Mouse (Mus musculus) CD8-positive naive resting alpha-beta T cell, adult 2 months (primary cell): ENCODE data around the gene Il17d.

Experiments
- DNase-seq, 2 experiments: peaks; one replicate each; pipeline ENCODE4 v3.0.0; 2022; ENCODE audit warnings: low read depth in 2 of 2, low spot score in 2 of 2

The Il17d gene

DNA sequence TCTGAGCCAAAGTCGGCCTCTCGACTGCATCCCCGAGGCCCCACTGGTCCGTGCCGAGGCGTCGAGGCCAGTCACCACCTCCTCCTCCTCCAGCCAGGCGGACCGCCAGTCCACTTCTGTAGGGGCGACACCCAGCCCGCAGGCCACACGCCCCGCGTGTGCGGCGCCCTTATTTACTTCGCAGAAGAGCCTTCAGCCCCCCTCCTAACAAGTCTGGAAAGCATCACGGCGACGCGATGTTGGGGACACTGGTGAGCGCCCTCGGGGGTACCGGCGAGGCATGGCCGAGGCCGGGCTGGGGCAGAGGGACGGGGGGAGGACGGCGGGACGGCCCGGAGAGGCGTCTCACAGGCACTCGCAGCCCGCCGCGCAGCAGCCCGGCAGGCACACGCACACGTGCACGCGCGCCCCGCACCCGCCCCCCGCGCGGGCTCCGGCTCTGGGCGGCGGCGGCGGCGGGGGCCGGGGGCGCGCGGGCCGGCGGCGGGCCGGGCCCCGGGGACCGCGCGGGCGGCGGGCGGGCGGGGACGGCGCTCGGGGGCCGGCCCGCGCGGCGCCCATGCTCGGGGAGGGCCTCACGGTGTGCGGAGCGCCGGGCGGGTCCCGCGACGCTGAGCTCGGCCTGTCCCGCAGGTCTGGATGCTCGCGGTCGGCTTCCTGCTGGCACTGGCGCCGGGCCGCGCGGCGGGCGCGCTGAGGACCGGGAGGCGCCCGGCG, at the start of gene Il17d:
Gene Il17d, plus strand, starts transcription at position 107 of the 717 bp plus-strand sequence.
- DNase-seq: no peak

DNA sequence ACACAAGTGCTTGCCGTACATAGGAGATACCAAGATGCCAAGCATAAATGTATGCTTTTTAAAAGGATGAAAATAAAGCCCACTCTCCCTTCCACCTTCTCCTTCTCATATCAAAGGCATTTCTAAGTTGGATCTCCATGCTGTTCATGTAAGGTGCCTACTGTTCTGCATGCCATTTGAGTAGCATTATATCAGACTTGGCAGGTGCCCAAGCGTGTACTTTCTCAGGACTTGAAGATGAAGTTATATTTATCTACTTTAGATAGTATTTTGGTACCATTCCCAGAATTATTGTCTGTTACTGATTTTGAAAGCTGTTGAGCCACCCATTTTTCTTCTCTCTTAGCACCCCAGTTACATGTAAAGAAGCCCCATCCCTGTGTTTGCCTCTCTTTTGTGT, 49.5 kb upstream of the Il17d start:
- DNase-seq: no peak

DNA sequence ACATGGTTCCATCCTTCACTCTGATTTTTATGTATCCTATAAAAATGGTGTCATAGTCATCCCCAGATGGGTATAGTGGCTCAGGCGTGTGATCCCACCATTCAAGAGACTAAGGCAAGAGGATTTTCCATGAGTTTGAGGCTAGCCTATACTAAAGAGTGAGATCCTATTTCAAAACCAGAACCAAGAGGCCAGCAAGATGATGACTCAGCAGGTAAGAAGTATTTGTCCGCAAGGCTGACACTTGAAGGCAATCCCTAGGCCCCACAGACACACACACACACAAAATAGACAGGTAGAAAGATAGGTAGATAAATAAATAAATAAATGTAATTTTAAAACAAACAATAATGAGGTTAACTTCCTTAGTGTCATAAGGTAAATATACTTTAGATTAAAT, 42.3 kb upstream of the Il17d start:
- no peak for DNase-seq

DNA sequence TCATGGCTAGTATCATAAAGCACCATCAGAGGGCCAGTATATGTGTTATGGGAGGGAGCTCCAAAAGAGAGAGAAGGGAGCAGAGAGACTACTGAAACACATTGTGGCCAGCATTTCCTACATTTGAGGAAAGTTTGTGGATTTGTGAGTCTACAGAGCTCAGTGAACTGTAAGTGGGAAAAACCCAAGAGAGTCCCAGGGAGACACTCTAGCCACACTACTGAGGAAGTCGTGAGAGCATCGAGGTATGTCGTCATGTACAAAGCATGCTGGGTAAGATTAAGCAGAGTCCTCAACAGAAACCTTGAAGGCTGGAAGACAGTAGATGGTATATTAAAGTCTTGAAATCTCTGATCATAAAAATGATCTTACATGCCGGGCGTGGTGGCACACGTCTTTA, 40.4 kb upstream of the Il17d start:
- DNase-seq: no peak

DNA sequence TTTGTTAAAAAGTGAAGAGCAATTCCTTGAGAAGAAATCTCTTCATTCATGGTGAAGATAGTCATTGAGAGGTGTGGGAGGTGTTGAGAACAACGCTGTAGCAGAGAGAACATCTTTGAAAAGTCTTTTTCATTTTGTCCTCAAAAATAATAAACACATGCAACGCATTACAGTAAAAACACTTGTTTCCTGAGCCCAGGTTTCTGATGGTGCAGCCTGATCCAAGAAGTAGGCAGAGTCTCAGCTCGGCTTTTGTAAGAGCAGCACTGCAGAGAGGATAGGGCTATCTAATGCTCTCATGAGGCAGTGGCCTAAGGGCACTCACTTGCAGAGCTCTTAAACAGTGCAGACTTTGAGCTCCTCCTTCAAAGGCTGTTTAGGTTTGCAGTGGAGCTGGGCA, 34.9 kb upstream of the Il17d start:
- DNase-seq: no peak

DNA sequence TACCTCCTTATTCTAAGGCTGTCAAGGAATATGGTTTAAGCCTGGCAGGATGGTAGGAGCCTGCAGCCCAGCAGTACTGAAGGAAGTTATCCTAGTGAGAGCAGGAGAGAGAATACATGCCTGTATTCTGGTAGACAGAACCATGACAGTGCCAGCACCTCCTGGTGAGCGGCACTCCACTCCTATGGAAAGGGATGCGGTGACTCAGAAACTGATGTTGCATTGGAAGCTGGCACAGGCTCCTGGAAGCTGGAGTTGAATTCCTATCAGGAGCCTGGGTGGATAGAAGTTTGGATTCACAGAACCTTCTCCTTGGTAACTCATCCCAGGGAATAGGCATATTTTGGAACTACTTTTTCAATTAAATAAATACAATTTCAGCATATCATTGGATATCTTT, 30.7 kb upstream of the Il17d start:
- no peak for DNase-seq

DNA sequence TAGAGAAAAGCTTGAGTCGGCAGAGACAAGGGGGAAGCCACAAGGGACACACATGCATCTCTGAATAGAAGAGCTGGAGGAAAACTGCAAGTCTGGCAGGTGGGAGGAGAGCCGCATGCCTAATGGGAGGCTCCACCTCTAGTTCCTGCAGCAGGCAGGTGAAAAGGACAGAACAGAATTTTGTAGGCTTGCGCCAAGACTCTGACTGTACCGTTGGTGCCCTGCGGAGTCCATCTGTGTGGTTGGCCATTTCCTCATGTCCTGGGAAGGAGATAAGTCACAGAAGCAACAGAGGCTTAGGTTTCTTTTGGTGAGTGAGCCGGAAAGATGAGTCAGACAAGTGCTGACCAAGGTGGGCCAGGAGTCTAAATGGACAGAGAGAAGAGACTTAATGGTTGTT, 20.8 kb upstream of the Il17d start:
- no peak for DNase-seq

DNA sequence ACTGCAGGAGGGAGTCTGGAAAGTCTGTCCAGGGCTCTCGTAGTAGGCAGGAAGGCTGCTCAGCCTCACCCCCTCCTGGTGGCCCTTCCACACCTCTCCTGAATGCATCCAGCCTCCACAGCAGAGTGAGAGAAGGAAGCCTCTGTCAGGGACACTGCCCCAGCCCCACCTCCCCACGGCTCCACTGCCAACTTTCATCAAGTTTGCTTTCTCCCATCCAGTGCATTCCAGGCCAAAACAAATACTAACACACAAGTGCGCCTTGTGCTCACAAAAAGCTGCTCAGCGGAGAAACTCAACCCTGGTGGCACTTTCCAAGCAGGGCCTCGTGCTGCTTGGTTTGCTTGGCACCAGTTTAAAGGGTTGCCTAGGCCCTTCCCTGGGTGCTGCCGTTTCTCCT, 15.0 kb upstream of the Il17d start:
- no peak for DNase-seq

DNA sequence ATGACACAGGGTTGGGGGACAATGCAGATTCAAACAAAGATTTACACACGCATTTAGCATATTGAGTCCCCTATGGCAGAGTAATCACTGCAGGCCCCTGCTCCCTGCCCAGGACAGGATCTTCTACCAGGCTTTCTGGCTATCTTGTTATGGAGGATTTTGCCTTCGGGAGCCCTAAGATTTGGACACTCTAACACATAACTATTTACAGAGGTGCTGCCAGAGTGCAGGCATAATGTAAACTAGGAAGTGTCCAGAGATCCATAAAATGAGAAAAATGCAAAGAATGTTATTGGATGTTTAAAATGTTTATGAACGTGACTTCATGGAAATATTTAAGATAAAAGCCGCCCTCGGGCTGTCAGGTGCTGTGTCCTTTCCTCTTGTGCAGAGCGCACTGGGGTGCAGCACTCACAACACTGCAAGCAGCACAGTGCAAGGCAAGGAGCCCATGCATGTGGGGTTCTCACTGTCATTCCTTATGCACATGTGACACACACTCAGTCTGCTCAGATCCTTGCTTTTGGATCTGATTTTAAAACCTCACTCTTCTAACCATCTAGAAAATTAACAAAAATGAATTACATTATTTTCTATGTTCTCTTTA, 9.3 kb upstream of the Il17d start:
- no peak for DNase-seq

DNA sequence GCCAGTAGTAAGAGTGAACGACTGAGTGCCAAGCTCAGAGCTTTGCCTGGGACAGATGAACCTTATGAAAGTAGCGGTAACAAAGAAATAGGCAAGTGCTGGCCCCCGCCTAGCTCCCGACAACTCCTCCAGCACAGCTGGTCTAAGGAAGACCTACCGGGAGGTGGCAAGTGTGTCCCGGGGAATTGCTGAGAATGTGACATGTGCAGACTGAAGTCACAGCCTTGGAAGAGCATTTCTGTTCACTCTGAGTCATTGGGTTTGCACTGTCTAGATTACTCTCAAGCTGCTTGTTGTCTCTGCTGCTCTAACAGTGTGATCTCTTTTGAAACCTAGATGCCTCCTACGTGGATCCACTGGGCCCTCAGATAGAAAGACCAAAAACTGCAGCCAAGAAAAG, 7.6 kb upstream of the Il17d start:
- no peak for DNase-seq

DNA sequence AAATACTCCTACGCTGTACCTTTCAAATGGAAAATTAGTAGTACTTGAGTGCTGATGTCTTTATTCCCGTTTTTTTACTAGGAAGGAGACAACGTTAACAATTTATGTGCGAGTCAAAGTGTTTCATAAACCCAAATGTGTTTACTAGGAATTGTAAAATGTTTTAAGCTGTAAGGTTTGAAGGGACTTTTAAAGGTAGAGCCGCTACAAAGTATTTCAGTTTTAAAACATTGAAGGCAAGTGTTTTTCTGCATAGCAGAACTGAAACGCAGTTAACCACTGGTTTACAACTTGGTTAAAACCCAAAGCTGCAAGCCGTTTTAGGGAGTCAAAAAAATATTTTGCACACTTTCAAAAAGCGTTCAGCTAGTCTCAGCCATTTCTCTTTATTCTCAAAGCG, 815 bp upstream of the Il17d start:
- no peak for DNase-seq

DNA sequence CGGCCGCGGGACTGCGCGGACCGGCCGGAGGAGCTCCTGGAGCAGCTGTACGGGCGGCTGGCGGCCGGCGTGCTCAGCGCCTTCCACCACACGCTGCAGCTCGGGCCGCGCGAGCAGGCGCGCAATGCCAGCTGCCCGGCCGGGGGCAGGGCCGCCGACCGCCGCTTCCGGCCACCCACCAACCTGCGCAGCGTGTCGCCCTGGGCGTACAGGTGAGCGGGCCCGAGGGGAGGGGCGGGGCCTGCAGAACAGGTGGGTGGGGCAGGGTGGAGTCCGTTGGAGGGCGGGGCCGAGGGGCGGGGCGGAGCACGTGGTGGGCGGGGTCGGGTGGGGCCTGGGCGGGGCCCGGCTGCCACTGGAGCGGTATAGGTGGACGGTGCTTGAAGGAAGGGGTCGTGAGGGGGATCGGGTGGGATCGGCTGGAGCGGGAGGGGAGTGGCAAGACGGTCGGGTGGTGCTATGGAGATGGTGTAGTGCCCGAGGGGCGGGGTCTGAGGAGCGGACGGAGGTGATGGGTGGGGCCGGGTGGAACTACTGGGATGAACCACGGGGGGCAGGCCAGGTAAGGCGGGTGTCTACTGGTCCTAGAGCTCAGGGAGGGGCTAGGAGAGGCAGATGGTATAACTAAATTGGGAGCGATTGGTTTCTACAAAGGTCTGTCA, 942 bp downstream of the Il17d start:
- peak in 1 of 2 experiments; percentile 17 for DNase-seq

DNA sequence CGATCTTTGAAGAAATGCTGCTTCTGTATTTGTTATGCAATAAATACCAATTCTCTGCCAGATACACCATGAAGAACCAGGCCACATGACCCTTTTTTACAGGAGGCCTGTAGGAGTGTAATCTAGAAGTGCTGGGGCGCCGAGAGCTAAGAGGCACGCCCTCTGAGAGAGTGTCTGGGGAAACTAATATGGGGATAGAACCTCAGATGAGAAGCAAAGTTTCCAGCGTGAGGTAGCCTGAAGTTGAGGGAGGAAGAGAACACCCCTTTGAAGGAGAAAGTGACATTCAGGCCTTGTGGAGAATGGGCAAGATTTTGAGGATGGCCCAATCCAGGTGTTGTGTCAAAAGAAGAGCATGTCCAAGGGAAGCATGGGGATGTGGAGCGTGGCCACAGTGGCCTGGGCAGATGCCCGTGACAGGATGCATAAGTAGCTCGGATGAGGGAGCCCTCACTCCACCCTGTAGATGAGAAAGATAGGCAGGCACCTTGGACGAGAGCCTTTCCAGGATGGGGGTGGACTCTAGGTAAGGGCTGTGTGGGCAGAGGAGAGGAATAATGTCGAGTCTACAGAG, 1.6 kb downstream of the Il17d start:
- no peak for DNase-seq

DNA sequence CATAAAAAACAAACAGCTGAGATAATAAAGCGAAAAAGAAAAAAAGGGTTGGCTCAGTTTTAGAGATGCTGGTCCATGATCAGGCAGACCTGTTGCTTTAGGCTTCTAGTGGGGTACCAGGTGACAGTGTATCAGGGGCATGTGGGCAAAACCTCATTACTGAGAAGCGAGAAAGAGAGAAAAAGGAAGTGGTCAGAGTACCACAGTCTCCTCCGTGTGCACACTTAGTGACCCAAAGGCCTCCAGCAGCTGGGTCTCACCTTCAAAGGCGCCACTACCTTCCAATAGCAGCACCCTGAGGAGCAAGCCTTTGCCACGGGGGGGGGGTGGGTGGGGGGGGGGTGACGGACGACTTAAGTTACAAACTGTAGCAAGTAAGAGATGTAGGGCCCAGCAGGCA, 2.5 kb downstream of the Il17d start:
- no peak for DNase-seq

DNA sequence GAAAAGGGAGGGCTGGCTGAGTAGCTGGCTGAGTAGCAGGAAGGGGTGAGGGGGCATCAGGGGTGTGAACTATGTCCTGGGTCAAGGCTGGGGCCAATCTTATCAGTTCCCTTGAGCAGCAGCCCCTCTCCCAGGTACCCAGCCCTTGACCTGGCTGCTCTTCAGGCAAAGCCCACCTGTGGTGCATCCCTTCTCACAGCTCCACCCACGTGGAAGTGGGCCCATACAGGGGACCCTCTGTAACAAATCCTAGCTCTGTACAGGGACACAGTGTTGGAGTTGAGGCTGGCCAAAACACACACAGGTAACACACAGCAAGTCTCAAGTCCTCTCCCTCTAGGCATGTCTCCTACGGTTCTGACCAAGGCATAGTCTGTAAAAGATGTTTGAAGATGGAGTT, 3.0 kb downstream of the Il17d start:
- no peak for DNase-seq

DNA sequence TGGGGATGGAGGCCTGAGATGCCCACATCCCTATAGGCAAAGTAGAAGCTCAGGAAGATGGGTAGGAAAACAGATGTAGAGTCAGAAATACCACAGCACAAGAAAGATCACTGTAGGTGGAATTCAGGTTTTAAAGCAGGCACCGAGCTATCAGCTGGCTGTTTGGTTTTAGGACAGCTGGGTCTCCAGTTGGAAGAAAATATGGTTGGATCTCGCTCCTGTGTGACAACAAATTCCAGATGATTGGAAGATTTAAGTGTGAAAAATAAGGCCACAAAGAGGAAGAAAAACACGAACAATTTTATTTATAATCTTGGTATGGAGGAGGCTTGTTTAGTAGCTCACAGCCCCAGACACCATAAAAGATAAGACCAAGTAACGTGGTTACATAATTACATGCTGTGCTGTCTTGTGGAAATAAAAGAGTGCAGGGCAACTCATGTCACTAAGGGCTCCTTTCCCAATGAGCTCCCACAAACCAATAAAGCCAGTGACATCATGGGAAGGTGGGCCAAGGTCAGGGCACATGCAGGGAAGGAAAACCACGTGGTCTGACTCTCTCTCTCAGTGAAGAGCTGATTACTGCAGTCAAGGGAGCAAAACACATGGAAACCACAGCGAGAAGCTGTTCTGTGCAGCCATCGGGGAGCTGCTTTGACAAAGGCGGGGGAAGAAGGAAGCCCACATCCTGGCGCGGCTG, 4.7 kb downstream of the Il17d start:
- DNase-seq: no peak

DNA sequence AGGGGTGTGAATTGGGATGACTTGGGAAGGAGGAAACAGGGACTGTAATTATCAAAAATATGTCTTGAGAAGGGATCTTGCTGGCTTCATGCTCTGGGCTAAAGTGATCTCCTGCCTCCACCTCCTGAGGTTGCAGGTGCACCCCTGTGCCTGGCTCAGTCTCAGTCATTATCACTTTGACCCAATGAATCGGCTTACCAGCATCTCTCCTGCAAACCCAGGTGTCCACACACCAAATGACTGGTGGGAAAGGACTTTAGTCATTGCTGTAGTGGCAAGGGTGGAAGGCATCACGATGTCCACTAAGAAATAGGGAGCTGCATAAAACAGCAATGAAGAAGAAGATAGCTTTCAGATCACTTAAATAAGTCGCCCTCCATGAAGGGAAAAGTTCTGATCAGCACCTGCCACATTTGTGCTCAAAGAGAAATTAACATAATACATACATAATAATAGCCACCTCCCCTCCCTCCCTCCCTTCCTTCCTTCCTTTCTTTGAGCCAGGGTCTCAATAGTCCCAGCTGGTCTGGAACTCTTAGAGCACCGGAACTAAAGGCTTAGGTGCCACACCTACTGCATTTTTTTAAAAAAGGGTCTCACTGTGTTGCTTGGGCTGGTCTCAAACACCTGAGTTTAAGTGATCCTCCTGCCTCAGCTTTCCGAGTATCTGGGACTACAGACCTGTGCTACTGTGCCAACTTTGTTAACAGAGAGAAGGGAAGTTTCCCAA, 5.4 kb downstream of the Il17d start:
- no peak for DNase-seq

DNA sequence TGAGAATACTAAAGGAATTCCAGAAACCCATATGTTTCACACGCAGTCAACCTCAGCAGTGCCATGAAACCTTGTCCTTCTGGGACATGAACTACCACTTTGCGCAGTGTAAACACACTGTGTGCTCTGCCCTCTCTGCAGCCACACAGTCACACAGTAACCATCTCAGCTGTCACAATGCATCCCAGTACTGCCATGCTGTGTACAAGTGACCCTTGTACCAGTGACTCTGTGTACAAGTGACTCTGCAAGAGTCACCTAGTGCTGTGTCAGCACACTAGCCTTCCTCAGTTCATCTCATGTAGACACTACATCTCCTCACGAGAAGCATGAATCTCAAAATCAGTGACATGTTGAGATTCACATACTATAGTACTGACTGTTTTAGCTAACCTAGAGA, 8.0 kb downstream of the Il17d start:
- DNase-seq: no peak

DNA sequence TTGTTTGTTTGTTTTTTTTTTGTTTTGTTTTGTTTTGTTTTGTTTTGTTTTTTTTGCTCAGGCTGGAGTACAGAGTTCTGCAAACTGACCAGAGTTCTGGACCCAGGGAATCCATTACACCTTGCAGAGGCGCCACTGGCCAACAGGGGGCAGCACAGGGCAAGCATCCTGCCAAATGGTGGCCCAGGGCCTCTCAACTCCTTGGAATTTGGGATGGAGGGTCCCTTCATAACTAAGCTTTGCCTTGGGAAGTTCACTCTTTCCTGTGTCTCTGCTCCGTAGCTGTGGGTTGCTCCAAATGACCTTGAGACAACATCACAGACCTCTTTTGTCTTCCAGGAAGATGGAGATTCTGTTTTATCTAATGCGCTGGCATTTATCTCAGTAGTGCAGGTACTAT, 8.6 kb downstream of the Il17d start:
- peak in 1 of 2 experiments; percentile 24 for DNase-seq

DNA sequence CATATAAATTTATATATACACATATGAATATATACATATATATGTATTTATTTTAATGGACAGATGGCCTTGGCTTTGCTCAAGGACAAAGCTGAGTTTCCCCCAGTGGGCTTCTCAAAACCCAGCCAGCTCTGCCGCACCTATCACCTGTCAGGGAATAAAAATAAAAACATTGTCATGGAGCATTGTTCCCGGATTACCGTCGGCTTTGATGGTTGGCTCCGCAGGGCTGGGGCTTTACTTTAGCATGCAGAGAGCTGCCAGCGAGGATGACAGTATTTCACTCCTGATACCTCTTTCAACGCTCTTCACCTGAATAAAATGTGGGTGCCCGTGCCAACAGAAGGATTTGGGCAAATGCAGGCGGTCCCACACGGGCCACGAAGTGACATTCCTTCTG, 9.3 kb downstream of the Il17d start:
- no peak for DNase-seq

DNA sequence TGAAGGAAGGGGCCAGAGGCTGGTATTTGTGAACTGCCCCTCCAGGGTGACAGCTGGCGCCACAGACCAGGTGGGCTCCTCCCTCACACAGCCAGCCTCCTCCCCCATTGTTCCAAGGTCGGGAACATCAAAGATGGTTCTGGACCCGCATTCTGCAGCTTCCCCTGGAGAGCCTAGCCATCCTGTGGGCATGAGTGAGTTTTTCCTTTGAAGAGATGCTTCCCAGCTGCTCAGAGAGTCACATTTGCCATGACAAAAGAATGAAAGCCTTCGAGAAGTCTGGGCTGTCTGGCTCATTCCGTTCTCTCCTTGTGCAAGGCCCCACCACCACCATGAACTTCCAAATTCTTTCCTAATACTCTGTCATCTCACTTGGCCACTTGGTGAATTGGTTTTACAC, 9.8 kb downstream of the Il17d start:
- DNase-seq: no peak
